Mouse (Mus musculus) embryonic fibroblast, embryonic 13.5 days (primary cell): ENCODE data around the gene Zbtb22.

Experiments used
- CTCF ChIP-seq: IDR thresholded peaks from 2 replicates; pipeline ENCODE4 v1.5.1; 2011; ENCODE audit warnings: mild to moderate bottlenecking, control low read depth, low read length, moderate library complexity, borderline replicate concordance; ENCODE audit not compliant: insufficient read depth
- POLR2A ChIP-seq: IDR thresholded peaks from 2 replicates; pipeline ENCODE4 v1.6.1; 2011; ENCODE audit warnings: low read depth, mild to moderate bottlenecking, control low read depth, low read length, moderate library complexity

DNA sequence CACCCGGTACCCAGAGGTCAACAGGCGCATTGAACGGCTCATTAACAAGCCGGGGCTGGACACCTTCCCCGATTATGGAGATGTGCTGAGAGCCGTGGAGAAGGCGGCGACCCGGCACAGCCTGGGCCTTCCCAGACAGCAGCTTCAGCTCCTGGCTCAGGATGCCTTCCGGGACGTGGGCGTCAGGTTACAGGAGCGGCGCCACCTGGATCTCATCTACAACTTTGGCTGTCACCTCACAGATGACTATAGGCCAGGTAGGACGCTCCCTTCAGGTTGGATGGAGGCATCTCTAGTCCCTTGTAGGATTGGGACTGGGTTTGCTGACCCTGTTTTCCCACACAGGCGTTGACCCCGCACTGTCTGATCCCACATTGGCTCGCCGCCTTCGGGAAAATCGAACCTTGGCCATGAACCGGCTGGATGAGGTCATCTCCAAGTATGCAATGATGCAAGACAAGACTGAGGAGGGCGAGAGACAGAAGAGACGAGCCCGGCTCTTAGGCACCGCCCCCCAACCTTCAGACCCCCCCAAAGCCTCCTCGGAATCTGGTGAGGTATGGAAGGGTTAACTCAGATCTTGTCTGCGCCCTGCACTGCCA lies 3.8 kb upstream of the Zbtb22 start:
- TF ChIP-seq POLR2A (no peak), CTCF (no peak)
